Mouse (Mus musculus) kidney, postnatal 36 days (tissue): ENCODE data around the gene R3hcc1l.
A peak's percentile ranks its signal among the peaks of the same experiment; 100 is the strongest.

Experiments used
- DNase-seq, 2 experiments: peaks; one replicate each; pipeline ENCODE4 v3.0.0; 2021 to 2022; ENCODE audit warnings: mixed read lengths in 2 of 2

R3hcc1l gene

GRCm38 (mm10) chr19:42602041-42602440 lies 83.5 kb downstream of the R3hcc1l start:
- no peak for DNase-seq

DNA sequence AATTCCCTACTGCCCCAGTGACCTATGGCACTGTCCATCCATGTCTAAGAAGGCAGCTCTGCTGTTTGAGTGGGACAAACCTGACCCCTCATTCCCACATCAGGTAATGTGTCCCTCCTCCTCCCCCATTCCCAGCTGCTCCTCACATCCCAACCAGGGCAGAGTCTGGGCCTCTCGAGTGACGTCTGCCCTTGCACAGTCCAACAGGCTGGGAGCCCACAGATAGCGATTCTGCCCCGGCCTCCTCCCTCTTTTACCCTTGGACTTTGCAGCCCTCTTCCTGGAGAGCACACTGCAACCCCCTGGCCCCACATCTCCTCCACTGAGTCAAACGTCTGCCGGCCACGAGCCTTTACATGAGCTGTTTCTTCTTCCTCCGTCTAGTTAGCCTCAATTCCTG lies 84.0 kb downstream of the R3hcc1l start:
- no peak for DNase-seq

- no peak for DNase-seq
Measured at GRCm38 (mm10) chr19:42608082-42608481, 89.5 kb downstream of the R3hcc1l start.

DNA sequence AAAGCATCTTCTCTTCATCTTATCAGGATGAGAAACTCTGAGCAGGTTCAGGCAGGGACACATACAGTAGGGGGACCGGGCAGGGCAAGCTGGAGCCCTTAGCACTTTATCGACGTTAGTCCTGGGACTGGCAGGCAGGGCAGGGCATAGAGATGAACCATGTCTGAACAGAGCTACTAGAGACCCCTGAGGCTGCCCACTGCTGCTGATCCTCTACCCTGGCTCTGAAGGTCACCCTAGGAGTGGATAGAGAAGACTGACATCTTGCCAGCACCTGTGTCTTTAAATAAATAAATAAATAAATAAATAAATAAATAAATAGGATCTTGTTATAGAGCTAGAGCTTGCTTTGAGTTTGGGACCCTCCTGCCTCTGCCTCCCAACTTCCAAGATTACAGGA lies 91.2 kb downstream of the R3hcc1l start:
- DNase-seq, result no peak

- no peak for DNase-seq
Measured at GRCm38 (mm10) chr19:42611746-42612145, 93.2 kb downstream of the R3hcc1l start.

GRCm38 (mm10) chr19:42612654-42613053 lies 94.1 kb downstream of the R3hcc1l start, which contains the start of gene Loxl4:
Gene Loxl4 (minus strand): TSS chr19:42612813.
- peak; percentile 71 to 85 for DNase-seq

DNA sequence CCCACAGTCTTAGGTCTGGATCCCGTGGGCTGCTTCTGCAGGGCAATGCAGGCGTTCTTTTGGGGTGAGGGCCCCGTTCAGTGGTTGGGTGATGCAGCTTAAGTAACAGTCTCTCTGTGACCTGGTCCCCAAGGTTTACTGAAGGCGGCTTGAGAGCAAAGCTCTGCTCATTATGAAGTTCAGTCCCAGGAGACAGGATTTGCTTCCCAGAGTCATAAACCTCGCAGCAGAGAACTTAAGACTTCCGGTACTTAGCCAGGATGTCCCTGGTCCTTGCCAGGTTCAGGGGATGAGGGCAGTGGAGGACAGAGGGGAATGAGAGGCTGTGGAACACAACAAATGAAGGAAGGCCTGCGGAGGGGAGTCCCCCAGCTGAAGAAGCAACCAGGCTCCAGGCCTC lies 94.6 kb downstream of the R3hcc1l start:
- peak; percentile 24 to 39 for DNase-seq

DNA sequence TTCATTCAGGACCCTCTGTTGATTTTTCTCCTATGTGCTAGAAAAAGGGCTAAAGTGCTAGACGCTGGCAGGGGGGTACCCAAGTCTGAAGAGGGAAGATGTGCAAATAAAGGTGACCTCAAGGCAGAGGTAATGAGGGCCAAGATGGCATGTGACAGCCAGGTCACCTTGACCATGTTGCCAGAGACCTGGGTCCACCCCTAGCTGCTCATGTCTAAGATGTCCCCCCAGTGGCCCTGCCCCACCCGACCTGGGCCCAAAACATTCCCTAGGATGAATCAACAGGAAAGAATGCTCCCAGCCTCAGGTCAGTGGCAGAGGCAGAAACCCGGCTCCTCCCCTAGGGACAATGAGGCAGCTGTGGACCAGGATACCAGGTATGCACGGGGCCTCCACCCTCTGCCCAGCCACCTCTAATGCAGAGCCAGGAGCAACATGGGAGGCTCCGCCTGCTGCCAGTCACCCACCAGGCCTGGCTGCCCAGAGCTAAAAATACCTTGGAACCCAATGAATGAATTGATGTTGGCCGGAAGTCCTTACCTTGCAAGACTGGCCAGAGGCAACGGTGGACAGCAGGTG lies 95.2 kb downstream of the R3hcc1l start:
- no peak for DNase-seq

- DNase-seq, result peak; percentile 82 to 87
Measured at GRCm38 (mm10) chr19:42628068-42628467, 109.5 kb downstream of the R3hcc1l start.

DNA sequence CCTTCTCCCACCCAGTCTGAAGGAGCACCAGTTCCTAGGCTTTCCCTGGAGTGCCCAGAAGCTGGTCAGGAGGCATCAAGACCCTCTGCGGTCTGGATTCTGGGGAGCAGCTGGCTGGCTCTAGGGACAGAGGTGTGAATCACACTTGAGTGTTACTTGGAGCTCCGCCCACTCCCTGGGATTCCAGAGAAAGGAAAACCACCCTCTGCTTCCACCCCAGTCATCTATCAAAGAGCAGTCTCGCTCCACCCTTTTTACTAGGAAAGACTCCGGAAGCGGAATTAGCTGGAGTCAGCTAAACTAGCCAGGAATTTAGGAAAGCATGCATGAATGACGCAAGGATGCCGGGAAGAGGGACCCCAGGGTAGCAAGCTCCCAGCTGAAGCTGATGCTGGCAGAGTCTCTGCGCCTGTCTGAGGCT lies 113.0 kb downstream of the R3hcc1l start:
- DNase-seq, result peak; percentile 64 to 71

DNA sequence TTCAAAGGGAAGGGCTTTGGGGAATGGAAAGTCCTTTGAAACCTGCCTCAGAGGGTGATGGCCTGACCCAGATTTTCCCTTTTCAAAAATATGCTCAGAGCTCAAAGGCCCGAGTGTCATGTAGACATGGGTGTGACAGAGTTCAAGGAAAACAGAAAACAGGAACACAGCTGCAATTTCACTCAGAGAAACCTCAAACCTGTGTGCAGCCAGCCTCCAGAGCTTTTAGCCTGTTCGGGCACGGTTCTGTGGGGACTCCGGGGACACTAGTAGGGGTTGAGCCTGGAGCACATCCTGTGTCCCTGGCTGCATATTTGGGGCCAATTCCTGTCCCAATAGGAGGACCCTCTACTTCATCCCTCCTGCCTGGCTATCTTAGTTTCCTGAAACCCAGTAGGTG lies 113.7 kb downstream of the R3hcc1l start:
- DNase-seq, result no peak

DNA sequence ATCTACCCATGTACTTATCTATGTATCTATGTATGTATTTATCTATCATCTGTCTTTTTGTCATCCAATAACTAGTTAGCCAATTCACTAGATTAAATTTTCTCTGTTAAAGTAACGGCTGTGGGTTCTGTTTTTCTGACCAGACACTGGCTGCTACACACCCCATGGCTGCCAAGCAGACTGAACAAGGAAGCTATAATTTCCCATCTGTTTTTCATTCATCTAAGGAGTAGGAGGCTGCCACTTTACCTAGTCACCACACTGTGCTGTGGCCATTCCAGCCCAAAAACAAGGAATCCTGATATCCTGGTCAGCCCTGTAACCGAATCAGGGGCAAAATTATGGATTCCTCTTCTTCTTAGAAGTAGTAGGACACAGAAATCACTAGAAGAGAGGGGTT lies 115.1 kb downstream of the R3hcc1l start:
- DNase-seq, result no peak

DNA sequence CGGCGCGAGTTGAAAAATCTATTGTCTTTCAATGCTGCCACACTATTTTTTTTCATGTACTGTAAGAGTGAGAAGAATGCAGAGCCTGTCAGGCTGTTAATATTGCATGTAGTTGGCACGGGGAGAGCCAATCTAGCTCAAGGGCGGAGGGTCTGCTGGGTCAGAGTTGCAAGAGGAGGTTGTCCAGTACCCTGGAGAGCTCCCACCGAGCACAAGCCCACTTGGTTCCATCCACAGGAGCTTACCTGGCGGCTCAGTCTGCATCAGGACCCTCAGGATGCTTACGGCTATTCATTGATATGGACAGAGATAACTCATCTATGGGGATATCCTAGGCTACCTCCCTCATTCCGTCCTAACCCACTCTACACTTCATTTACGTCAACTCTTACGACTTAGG lies 118.1 kb downstream of the R3hcc1l start:
- peak in 1 of 2 experiments; percentile 46 for DNase-seq

GRCm38 (mm10) chr19:42638604-42639481 lies 120.3 kb downstream of the R3hcc1l start:
- no peak for DNase-seq

- no peak for DNase-seq
Measured at GRCm38 (mm10) chr19:42639544-42639943, 121.0 kb downstream of the R3hcc1l start.

DNA sequence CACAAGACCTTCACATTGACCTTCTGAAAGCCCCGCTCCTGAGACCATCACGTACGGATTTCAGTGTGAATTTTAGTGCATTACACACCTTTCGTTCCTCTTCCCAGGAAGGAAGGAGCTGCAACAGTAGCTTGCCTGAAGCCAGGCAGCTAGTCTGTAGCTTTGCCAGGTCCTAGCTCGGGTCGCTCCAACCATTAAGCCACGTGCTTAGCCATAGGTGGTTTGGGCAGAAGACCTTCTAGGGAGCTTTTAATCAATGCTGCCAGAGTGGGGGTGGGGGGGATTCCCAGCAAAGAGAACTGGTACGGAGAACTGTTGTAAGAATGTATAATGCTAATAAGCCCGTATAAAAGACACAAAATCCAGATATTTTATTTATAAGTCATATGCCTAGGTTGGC lies 121.7 kb downstream of the R3hcc1l start:
- DNase-seq, result no peak
